8 mouse cellular contexts compared by ENCODE assay signal in genomic region chr4:135683553-135683952, GRCm38 (mm10). TPM values are rescaled to one million over a fixed set of nuclear protein-coding genes. Genes with fewer than 3 reads are reported as not detected.
DNase-seq lines count a peak whose midpoint lies in the region; ATAC-seq and TF ChIP-seq lines count a peak whose summit lies in the region.

No protein-coding gene starts in this region.

- H3K27me3 ChIP-seq in heart, embryonic 11.5 days (ENCODE audit: control insufficient read depth, insufficient read depth, low read length): peaks cover 34% of the 10 kb centered on the region

- 0 out of 2 replicates have a peak, but pooled peaks cover 6% of the 10 kb centered on the region for H3K4me1 ChIP-seq in heart, embryonic 11.5 days (ENCODE audit: control insufficient read depth, insufficient read depth, low read length)
- no peaks in the 10 kb centered on the region for H3K4me1 ChIP-seq in embryonic fibroblast, embryonic 13.5 days (ENCODE audit: control insufficient read depth, insufficient read depth, low read length)

- DNase-seq in heart, postnatal 4 days: peak; percentile 61
- peak; percentile 37 for DNase-seq in urinary bladder, postnatal 25 days (ENCODE audit: low spot score)
- DNase-seq in urinary bladder, adult 18-20 months (ENCODE audit: low spot score in 2 of 2): no peak
- peak; percentile 28 for DNase-seq in right cerebral cortex, postnatal 14 days
- DNase-seq in thymus, postnatal 25 days: no peak
- no peak for DNase-seq in gastrocnemius, adult 18-20 months (ENCODE audit: low spot score)

- H3K4me2 ChIP-seq in heart, embryonic 11.5 days: no peak overlapping the region

- H3K9me3 ChIP-seq in heart, embryonic 11.5 days (replicated peaks; ENCODE audit: control insufficient read depth, low read length): no peaks in the 10 kb centered on the region

- ATAC-seq in heart, embryonic 11.5 days (replicated peaks; ENCODE audit: insufficient number of reproducible peaks, low FRiP score, low TSS enrichment): no peak

- TF ChIP-seq POLR2A in embryonic fibroblast, embryonic 13.5 days (IDR thresholded peaks at IDR 0.05; ENCODE audit: low read depth, low read length): no peak

- TF ChIP-seq CTCF in embryonic fibroblast, embryonic 13.5 days (IDR thresholded peaks at IDR 0.05; ENCODE audit: borderline replicate concordance, insufficient read depth, low read length): peak; percentile 10; the same call in 1 of the 2 replicates

- H3K9ac ChIP-seq in heart, embryonic 11.5 days (ENCODE audit: low read depth, low read length): no peak overlapping the region

- no peak overlapping the region for H3K4me3 ChIP-seq in heart, embryonic 11.5 days (ENCODE audit: low read depth, low read length)
- no peak overlapping the region for H3K4me3 ChIP-seq in embryonic fibroblast, embryonic 13.5 days (ENCODE audit: insufficient read depth, low read length)

- no peak overlapping the region for H3K27ac ChIP-seq in heart, embryonic 11.5 days (ENCODE audit: low read depth, low read length)
- no peak overlapping the region for H3K27ac ChIP-seq in embryonic fibroblast, embryonic 13.5 days (ENCODE audit: insufficient read depth, low read length)

- 15% methylated on average over 4 of the region's 4 CpGs for WGBS in heart, embryonic 11.5 days (ENCODE audit: insufficient replicate concordance)

- H3K36me3 ChIP-seq in heart, embryonic 11.5 days (ENCODE audit: control insufficient read depth, insufficient read depth, low read length): no peaks in the 10 kb centered on the region

RNA-seq across cellular contexts. Expression of gene Ifnlr1, which starts 2.5 kb away (rescaled TPM):
- 1 to 10 TPM; 2.3 to 3.2 TPM for total RNA-seq in heart, postnatal 4 days (2021)
- polyA plus RNA-seq in heart, embryonic 11.5 days (2014; fragmentation: Nextera tagmentation; extraction: Ambion mirVana): 0.17 and 0.20 TPM in 2 replicates
- 0.25 and 0.27 TPM in 2 replicates for polyA plus RNA-seq in embryonic fibroblast, embryonic 13.5 days (2011; ENCODE audit: insufficient read length, low read depth, missing spikeins)
- total RNA-seq in gastrocnemius, adult 18-20 months (2021): under 1 TPM; 0.16 to 0.26 TPM

RNA-seq across cellular contexts. Expression of gene Il22ra1, which starts 44.4 kb away (rescaled TPM):
- total RNA-seq in heart, postnatal 4 days (2021): under 1 TPM; 0.20 to 0.24 TPM
- not detected in 2 replicates for polyA plus RNA-seq in heart, embryonic 11.5 days (2014; fragmentation: Nextera tagmentation; extraction: Ambion mirVana)
- polyA plus RNA-seq in embryonic fibroblast, embryonic 13.5 days (2011; ENCODE audit: insufficient read length, low read depth, missing spikeins): not detected in 2 replicates
- not detected for total RNA-seq in gastrocnemius, adult 18-20 months (2021)

Comparison
In these comparisons a context has a peak if more than half of its experiments do, and no peak if none do; other contexts are left out.
1. DNase-seq: peak in heart, postnatal 4 days (single experiment), urinary bladder, postnatal 25 days (single experiment) and right cerebral cortex, postnatal 14 days (single experiment); none in urinary bladder, adult 18-20 months (0 of 2), thymus, postnatal 25 days (single experiment) and gastrocnemius, adult 18-20 months (single experiment).